Mouse (Mus musculus): Measurements from ENCODE around the gene Pitpna. TPM values are rescaled to one million over a fixed set of nuclear protein-coding genes. Genes with fewer than 3 reads are reported as not detected.

The Pitpna gene
- 95.7 and 98.3 TPM in 2 replicates for polyA plus RNA-seq (2015; fragmentation: Nextera tagmentation; extraction: Ambion mirVana)

DNA sequence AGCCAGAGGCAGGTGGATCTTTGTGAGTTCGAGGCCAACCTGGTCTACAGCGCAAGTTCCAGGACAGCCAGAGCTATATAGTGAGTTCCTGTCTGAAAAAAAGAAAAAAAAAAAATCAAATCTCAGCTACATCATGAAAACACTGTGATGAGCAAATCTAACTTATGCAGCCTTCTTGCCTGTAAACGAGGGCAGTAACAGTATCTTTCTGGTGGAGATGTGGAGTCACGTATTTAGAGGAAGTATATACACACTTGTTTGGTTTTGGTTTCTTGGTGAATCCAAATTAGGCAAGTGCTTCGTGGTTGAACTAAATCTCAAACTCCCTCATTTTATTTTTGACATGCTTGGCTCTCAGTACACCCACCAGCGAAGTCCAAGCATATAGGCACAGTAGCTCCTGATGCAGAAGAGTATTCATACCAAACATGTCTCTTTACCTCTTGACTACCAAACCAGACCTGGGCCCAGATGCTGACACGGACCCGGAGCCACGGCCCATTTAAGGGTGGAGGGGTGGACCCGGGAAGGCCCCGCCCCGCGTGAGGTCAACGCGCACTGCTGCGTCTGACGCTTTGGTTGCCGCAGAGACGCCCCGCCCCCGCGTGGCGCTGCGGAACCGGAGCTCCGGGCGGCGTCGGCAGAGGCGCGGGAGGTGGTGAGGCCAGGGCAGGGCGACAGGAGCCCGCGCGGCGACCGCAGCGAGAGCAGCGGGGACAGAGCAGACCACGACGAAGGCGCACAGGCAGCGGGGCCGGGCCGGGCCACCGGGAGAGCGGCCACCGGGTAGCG lies at the start of gene Pitpna:
TSS of gene Pitpna (plus strand) at position 605 of the 792 bp plus-strand sequence.
- 6% methylated on average over 49 of the region's 49 CpGs for WGBS
- Histone ChIP-seq H3K27ac (ENCODE audit: low read length) (peak within 1 kb of the TSS; percentile 90), H3K4me2 (ENCODE audit: low read length) (peak within 1 kb of the TSS; percentile 82), H3K9me3 (replicated peaks; ENCODE audit: control insufficient read depth, low read length, poor library complexity, severe bottlenecking) (no peaks in the 10 kb centered on the region), H3K4me1 (ENCODE audit: control insufficient read depth, insufficient read depth, low read length) (peaks cover 19% of the 10 kb centered on the region), H3K36me3 (ENCODE audit: control insufficient read depth, insufficient read depth, low read length) (peaks cover 2% of the 10 kb centered on the region; the same call in 1 of the 2 replicates), H3K4me3 (ENCODE audit: low read depth, low read length) (peak within 1 kb of the TSS; percentile 95), H3K9ac (ENCODE audit: low read depth, low read length) (peak within 1 kb of the TSS; percentile 97), H3K27me3 (ENCODE audit: control insufficient read depth, insufficient read depth, low read depth, low read length) (no peaks in the 10 kb centered on the region)
- ATAC-seq: peak; percentile 96

DNA sequence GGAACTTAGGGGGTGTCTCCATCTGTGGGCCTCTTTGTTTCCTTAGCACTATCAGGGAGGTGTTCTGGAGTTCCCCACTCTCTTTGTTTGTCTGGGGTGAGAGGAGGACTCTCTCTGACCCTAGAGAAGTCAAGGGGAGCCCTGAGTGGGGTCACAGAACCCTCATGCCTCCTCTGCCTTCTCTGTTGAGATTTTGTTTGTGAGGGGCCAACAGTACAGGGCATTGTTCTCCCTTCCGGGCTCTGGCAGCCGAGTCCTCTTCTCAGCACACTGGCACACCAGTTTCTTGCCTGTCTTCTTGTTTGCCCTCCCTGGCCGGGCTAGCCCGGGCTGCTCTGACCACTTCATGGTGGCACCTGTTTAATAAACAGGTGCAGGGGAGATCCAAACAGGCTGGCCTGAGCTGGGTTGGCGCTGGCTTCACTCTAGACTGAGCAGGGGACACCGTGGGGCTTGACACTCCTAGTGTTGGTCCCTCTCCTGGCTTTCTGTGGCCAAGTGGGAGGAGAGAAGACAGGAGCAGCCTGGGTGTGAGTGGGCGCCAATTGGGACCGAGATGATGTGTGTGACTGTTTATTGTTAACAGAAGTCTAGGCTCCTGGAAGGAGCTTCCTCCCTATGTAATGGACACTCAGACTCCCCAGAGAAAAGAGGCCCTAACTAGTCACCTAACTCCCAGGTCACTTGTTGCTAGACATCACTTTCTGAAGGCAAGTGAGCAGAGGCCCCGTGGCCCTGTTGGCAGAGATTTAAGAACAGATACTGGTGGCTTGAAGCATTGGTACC lies 49.5 kb upstream of the Pitpna start:
- no peaks in the 10 kb centered on the region for H3K36me3 ChIP-seq (ENCODE audit: control insufficient read depth, insufficient read depth, low read length)
- no peak overlapping the region for H3K4me3 ChIP-seq (ENCODE audit: low read depth, low read length)
- H3K4me1 ChIP-seq (ENCODE audit: control insufficient read depth, insufficient read depth, low read length): peaks cover 24% of the 10 kb centered on the region
- no peak overlapping the region for H3K4me2 ChIP-seq (ENCODE audit: low read length)
- no peak overlapping the region for H3K9ac ChIP-seq (ENCODE audit: low read depth, low read length)
- H3K27ac ChIP-seq (ENCODE audit: low read length): no peak overlapping the region
- 66% methylated on average over 9 of the region's 9 CpGs for WGBS
- ATAC-seq: no peak
- no peaks in the 10 kb centered on the region for H3K9me3 ChIP-seq (replicated peaks; ENCODE audit: control insufficient read depth, low read length, poor library complexity, severe bottlenecking)
- H3K27me3 ChIP-seq (ENCODE audit: control insufficient read depth, insufficient read depth, low read depth, low read length): no peaks in the 10 kb centered on the region

DNA sequence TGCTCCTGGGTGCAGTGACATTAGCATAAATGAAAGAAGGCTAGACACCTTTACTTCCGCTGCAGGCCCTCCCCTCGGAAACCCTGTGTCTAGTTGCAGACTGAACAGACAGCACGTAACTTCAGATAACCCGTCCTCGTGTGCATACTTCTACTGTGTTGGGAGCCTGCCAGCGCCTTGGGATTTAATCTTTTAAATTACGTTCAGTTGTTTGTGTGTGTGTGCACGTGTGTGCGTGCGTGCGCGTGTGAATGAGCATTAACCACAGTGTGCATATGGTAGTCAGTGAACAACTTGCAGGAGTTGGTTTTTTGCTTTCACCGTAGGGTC lies 49.0 kb upstream of the Pitpna start:
- H3K9ac ChIP-seq (ENCODE audit: low read depth, low read length): no peak overlapping the region
- no peaks in the 10 kb centered on the region for H3K9me3 ChIP-seq (replicated peaks; ENCODE audit: control insufficient read depth, low read length, poor library complexity, severe bottlenecking)
- no peaks in the 10 kb centered on the region for H3K36me3 ChIP-seq (ENCODE audit: control insufficient read depth, insufficient read depth, low read length)
- 85% methylated on average over 13 of the region's 13 CpGs for WGBS
- H3K27ac ChIP-seq (ENCODE audit: low read length): no peak overlapping the region
- H3K27me3 ChIP-seq (ENCODE audit: control insufficient read depth, insufficient read depth, low read depth, low read length): no peaks in the 10 kb centered on the region
- H3K4me2 ChIP-seq (ENCODE audit: low read length): no peak overlapping the region
- no peak for ATAC-seq
- peaks cover 18% of the 10 kb centered on the region for H3K4me1 ChIP-seq (ENCODE audit: control insufficient read depth, insufficient read depth, low read length)
- no peak overlapping the region for H3K4me3 ChIP-seq (ENCODE audit: low read depth, low read length)

DNA sequence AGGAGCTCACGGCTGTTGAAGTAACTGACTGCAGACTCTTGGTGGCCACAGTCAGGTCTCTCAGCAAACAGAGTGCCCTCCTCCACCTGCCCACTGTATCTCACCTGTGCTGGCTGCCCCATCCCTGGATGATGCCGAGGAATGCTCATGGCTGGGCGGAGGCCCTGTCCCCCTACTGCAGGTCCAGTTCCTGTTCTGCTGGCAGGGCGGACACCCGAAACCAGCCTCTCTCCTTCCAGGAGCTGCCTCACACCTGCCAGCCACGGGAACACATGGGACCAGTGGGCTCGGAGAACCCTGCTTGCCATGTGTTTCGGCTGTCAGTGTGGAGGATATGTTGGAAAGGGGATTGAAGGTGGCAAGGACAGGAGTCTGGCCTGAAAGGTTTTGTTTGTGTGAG lies 47.7 kb upstream of the Pitpna start:
- H3K4me2 ChIP-seq (ENCODE audit: low read length): no peak overlapping the region
- no peak overlapping the region for H3K27ac ChIP-seq (ENCODE audit: low read length)
- H3K9me3 ChIP-seq (replicated peaks; ENCODE audit: control insufficient read depth, low read length, poor library complexity, severe bottlenecking): no peaks in the 10 kb centered on the region
- peaks cover 7% of the 10 kb centered on the region for H3K4me1 ChIP-seq (ENCODE audit: control insufficient read depth, insufficient read depth, low read length)
- ATAC-seq: no peak
- H3K9ac ChIP-seq (ENCODE audit: low read depth, low read length): no peak overlapping the region
- no peak overlapping the region for H3K4me3 ChIP-seq (ENCODE audit: low read depth, low read length)
- WGBS: 85% methylated on average over 8 of the region's 8 CpGs
- no peaks in the 10 kb centered on the region for H3K27me3 ChIP-seq (ENCODE audit: control insufficient read depth, insufficient read depth, low read depth, low read length)
- H3K36me3 ChIP-seq (ENCODE audit: control insufficient read depth, insufficient read depth, low read length): 0 out of 2 replicates have a peak, but pooled peaks cover 2% of the 10 kb centered on the region

DNA sequence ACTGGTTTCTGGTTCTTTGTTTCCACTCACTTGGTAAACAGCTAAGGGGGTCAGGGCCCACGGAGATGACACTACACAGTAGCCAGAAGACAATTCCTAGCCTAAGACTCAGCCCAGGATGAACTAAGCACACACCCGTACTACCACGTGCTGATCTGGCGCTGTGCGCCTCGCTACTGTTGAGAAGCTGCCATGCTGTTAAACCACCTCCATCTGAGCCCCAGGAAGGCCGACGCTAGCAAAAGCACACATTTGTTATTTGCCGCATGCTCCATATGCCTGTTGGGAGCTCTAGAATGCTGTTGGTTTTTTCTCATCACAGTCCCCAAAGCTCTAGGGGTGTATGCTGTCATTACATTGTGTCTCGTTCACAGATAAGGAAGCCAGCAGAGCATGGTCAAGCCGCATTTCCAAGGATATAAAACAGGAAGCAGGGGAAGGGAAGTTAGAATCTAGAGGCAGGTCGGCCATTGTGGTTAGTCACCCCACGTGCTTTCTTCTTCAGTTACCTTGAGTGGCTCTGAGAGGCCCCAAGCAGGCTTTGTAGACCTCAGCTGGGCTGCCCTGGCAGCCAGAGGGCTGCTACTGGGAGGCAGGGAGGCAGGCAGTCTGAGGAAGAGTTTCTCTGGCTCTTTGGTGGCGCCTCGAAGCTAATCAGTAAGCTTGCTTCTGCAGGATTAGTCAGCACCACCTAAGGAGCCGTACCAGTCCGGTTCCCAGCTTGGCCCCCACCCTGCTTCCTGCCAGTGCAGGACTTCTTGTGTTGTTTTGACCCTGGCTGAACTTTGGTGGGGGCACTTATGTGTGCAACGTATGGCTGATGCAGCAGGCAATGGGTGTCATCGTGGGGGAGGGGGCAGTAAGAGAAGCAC lies 47.0 kb upstream of the Pitpna start:
- ATAC-seq: no peak
- Histone ChIP-seq H3K36me3 (ENCODE audit: control insufficient read depth, insufficient read depth, low read length) (peaks cover 6% of the 10 kb centered on the region; the same call in 1 of the 2 replicates), H3K9ac (ENCODE audit: low read depth, low read length) (no peak overlapping the region), H3K27me3 (ENCODE audit: control insufficient read depth, insufficient read depth, low read depth, low read length) (no peaks in the 10 kb centered on the region), H3K9me3 (replicated peaks; ENCODE audit: control insufficient read depth, low read length, poor library complexity, severe bottlenecking) (no peaks in the 10 kb centered on the region), H3K4me2 (ENCODE audit: low read length) (no peak overlapping the region), H3K27ac (ENCODE audit: low read length) (no peak overlapping the region), H3K4me3 (ENCODE audit: low read depth, low read length) (no peak overlapping the region), H3K4me1 (ENCODE audit: control insufficient read depth, insufficient read depth, low read length) (no peaks in the 10 kb centered on the region; the same call in 1 of the 2 replicates)
- WGBS: 68% methylated on average over 19 of the region's 19 CpGs

DNA sequence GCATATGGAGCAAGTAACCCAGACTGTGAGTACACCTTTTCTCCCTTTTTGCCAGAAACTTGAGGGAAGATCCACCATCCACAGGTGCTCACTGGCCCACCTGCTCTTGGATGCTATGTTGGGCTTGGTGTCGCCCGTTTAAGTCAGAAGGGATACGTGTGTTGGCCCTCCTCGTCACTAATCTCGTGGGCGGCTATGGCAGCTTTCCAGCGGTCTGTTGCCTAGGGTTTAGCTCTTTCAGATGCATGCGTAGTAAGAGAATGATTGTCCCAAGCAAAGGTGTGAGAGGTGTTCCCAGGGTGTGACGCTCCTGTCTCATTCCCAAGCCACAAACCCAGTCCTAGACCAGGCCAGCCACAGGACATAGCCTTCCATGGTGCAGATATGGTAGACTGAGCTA lies 43.2 kb upstream of the Pitpna start:
- no peak overlapping the region for H3K27ac ChIP-seq (ENCODE audit: low read length)
- H3K4me2 ChIP-seq (ENCODE audit: low read length): no peak overlapping the region
- 84% methylated on average over 9 of the region's 9 CpGs for WGBS
- no peaks in the 10 kb centered on the region for H3K27me3 ChIP-seq (ENCODE audit: control insufficient read depth, insufficient read depth, low read depth, low read length)
- no peaks in the 10 kb centered on the region; the same call in none of the 2 replicates for H3K4me1 ChIP-seq (ENCODE audit: control insufficient read depth, insufficient read depth, low read length)
- ATAC-seq: no peak
- H3K9ac ChIP-seq (ENCODE audit: low read depth, low read length): no peak overlapping the region
- H3K9me3 ChIP-seq (replicated peaks; ENCODE audit: control insufficient read depth, low read length, poor library complexity, severe bottlenecking): no peaks in the 10 kb centered on the region
- peaks cover 15% of the 10 kb centered on the region; the same call in 1 of the 2 replicates for H3K36me3 ChIP-seq (ENCODE audit: control insufficient read depth, insufficient read depth, low read length)
- H3K4me3 ChIP-seq (ENCODE audit: low read depth, low read length): no peak overlapping the region

DNA sequence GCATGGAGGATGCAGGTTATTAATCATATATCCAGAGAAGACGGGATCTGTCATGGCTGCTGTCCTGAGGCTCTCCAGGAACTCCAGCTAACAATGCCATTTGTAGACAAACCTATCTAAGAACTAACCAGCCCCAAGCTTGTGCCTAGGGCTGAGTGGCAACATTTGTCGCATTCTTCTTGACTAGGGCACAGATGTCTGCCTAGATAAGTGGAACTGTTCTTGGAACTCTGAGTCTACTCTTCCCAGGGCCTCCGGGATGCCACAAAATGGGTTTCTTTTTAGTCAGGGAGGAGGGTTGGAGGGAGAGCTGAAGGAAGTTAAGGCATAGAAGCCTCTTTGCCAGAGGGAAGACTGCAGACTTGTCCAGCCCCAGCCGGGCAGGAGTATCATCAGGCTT lies 41.8 kb upstream of the Pitpna start:
- no peak overlapping the region for H3K4me2 ChIP-seq (ENCODE audit: low read length)

DNA sequence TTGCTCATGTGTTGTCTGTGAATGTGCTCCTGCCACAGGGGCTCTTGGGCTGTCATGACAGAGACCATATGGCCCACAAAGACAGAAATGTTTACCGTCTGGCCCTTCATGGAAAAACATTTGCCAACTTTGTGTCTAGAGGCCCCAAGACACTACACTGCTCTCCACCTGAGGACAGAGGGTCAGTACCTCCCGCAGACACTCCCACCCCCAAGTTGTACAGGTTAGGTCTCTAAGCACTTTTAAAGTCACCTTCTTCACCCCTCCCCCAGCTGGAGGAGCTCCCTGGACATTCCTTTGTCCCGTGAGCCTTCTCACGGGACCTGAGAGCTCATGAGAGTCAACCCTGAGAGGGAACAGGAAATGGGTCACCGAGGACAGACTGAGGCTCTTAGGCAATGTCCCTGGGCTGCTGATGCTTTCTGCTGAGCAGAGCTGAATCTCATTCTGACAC lies 38.2 kb upstream of the Pitpna start:
- peaks cover 18% of the 10 kb centered on the region for H3K36me3 ChIP-seq (ENCODE audit: control insufficient read depth, insufficient read depth, low read length)
- H3K4me1 ChIP-seq (ENCODE audit: control insufficient read depth, insufficient read depth, low read length): peaks cover 6% of the 10 kb centered on the region; the same call in 1 of the 2 replicates
- H3K4me2 ChIP-seq (ENCODE audit: low read length): no peak overlapping the region
- WGBS: 67% methylated on average over 5 of the region's 5 CpGs
- H3K9ac ChIP-seq (ENCODE audit: low read depth, low read length): no peak overlapping the region
- H3K9me3 ChIP-seq (replicated peaks; ENCODE audit: control insufficient read depth, low read length, poor library complexity, severe bottlenecking): no peaks in the 10 kb centered on the region
- H3K27ac ChIP-seq (ENCODE audit: low read length): no peak overlapping the region
- no peak for ATAC-seq
- H3K27me3 ChIP-seq (ENCODE audit: control insufficient read depth, insufficient read depth, low read depth, low read length): no peaks in the 10 kb centered on the region
- no peak overlapping the region for H3K4me3 ChIP-seq (ENCODE audit: low read depth, low read length)

More for the DNA sequence above, 41.8 kb upstream of the Pitpna start:
- H3K36me3 ChIP-seq (ENCODE audit: control insufficient read depth, insufficient read depth, low read length): peaks cover 18% of the 10 kb centered on the region
- no peak overlapping the region for H3K9ac ChIP-seq (ENCODE audit: low read depth, low read length)
- WGBS: 82% methylated on average over 4 of the region's 4 CpGs
- H3K27me3 ChIP-seq (ENCODE audit: control insufficient read depth, insufficient read depth, low read depth, low read length): no peaks in the 10 kb centered on the region
- H3K4me3 ChIP-seq (ENCODE audit: low read depth, low read length): no peak overlapping the region
- H3K4me1 ChIP-seq (ENCODE audit: control insufficient read depth, insufficient read depth, low read length): peaks cover 2% of the 10 kb centered on the region; the same call in 1 of the 2 replicates
- no peaks in the 10 kb centered on the region for H3K9me3 ChIP-seq (replicated peaks; ENCODE audit: control insufficient read depth, low read length, poor library complexity, severe bottlenecking)
- no peak overlapping the region for H3K27ac ChIP-seq (ENCODE audit: low read length)
- no peak for ATAC-seq

Data from midbrain, embryonic 16.5 days (tissue).